Mouse (Mus musculus) intestine, embryonic 14.5 days (tissue): Measurements from ENCODE around the gene Atxn1. TPM values are rescaled to one million over a fixed set of nuclear protein-coding genes. Genes with fewer than 3 reads are reported as not detected.

Experiments used
- ATAC-seq: fragments of 200-750 bp; cut with Nextera tagmentation; replicated peaks from 2 replicates; pipeline ENCODE4 v1.8.0; 2017; ENCODE audit warnings: low read depth, moderate number of reproducible peaks, moderate TSS enrichment, moderate library complexity; ENCODE audit not compliant: low FRiP score, low TSS enrichment
- DNase-seq: peaks from one replicate; pipeline ENCODE4 v3.0.0-alpha.2; 2018; ENCODE audit warnings: low spot score
- H3K27ac ChIP-seq: fragments of 300-500 bp; sonication (generic); 2 replicates; pipeline ENCODE4 v1.5.1; 2014; ENCODE audit warnings: low read depth, mild to moderate bottlenecking, control low read depth
- H3K27me3 ChIP-seq: fragments of 300-500 bp; sonication (generic); replicated peaks from 2 replicates; pipeline ENCODE4 v1.6.1; 2014; ENCODE audit warnings: low read length, control low read depth; ENCODE audit not compliant: control insufficient read depth, insufficient read depth
- H3K36me3 ChIP-seq: fragments of 300-500 bp; sonication (generic); 2 replicates; pipeline ENCODE4 v1.6.1; 2014; ENCODE audit warnings: low read length, control low read depth; ENCODE audit not compliant: control insufficient read depth, insufficient read depth
- H3K4me1 ChIP-seq: fragments of 300-500 bp; sonication (generic); replicated peaks from 2 replicates; pipeline ENCODE4 v1.6.1; 2014; ENCODE audit warnings: low read length, control low read depth, mixed read lengths; ENCODE audit not compliant: control insufficient read depth, insufficient read depth
- H3K4me2 ChIP-seq: fragments of 300-500 bp; sonication (generic); 2 replicates; pipeline ENCODE4 v1.6.1; 2014; ENCODE audit warnings: low read length
- H3K4me3 ChIP-seq: fragments of 300-500 bp; sonication (generic); 2 replicates; pipeline ENCODE4 v1.5.1; 2014; ENCODE audit warnings: low read depth, low read length, control low read depth, mixed read lengths
- H3K9ac ChIP-seq: fragments of 300-500 bp; sonication (generic); 2 replicates; pipeline ENCODE4 v1.6.1; 2014; ENCODE audit warnings: mild to moderate bottlenecking, low read length
- H3K9me3 ChIP-seq: fragments of 300-500 bp; sonication (generic); 2 replicates; pipeline ENCODE4 v1.6.1; 2016; ENCODE audit warnings: low read length, control low read depth; ENCODE audit not compliant: control insufficient read depth
- WGBS: fragments of 180-500 bp; shearing (Covaris S2); extraction: QIAGEN DNeasy Blood & Tissue Kit; methylation state at CpG from one replicate; pipeline ENCODE4 v1.1.7; 2014; 5-methylcytosine and 5-hydroxymethylcytosine counted together
- polyA plus RNA-seq: library from polyadenylated mRNA; unstranded; fragments of >200 nt; fragmentation: Nextera tagmentation; extraction: Ambion mirVana; gene quantifications from 2 replicates; pipeline ENCODE4 v1.2.1, GENCODE M21; 2014

The Atxn1 gene
- polyA plus RNA-seq, 1 experiment from 2014 or later: 4.8 TPM

DNA sequence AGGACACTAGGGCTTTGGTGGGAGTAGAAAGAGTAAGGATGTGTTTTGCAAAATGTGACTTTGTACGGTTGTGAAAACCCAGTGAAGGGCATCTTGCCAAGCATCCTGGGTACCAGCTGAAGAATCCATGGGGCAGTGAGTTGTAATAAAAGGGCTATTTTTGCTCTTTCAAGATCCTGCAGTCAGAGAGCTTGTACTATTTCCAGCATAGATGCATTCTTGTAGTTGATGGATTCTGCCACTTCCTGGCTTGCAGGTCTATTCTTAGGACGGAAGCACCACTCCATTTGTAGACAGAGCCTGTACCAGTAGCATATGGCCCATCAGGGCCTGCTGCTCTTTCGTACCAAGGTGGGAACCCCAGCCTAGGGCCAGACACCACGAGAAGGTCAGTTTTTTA lies 436.0 kb downstream of the Atxn1 start:
- Histone ChIP-seq H3K27ac (no peak overlapping the region), H3K9ac (no peak overlapping the region), H3K4me3 (no peak overlapping the region), H3K36me3 (no peaks in the 10 kb centered on the region), H3K27me3 (no peaks in the 10 kb centered on the region), H3K4me2 (no peak overlapping the region), H3K9me3 (no peaks in the 10 kb centered on the region), H3K4me1 (peaks cover 24% of the 10 kb centered on the region)
- WGBS: 75% methylated on average over 4 of the region's 4 CpGs
- ATAC-seq: no peak
- DNase-seq: no peak

GRCm38 (mm10) chr13:45527232-45527964 lies 437.4 kb downstream of the Atxn1 start:
- H3K4me2 ChIP-seq: no peak overlapping the region
- H3K27me3 ChIP-seq: no peaks in the 10 kb centered on the region
- ATAC-seq (no peak), DNase-seq (no peak)
- peaks cover 24% of the 10 kb centered on the region for H3K4me1 ChIP-seq
- 68% methylated on average over 11 of the region's 11 CpGs for WGBS
- no peak overlapping the region for H3K9ac ChIP-seq
- H3K36me3 ChIP-seq: 0 out of 2 replicates have a peak, but pooled peaks cover 2% of the 10 kb centered on the region
- no peak overlapping the region for H3K27ac ChIP-seq
- no peaks in the 10 kb centered on the region for H3K9me3 ChIP-seq
- H3K4me3 ChIP-seq: no peak overlapping the region

DNA sequence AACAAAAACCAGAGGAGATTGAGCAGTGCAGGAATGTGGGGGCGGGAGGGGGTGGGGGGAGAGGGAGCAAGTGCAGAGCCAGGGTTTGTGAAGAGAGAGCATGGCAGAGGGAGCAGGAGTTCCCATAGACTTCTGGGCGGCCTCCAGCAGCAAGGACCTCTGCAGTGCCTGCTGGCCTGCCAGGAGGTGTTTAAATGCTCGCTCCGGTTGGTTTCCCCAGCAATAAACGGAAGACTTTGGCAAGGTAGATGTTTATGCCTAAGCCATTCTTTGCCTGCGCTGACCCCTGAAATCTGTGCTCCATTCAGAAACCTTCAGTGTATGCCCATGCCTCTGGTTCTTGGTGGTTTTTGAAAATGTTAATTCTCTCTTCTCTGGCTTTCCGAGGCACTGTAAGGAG lies 438.6 kb downstream of the Atxn1 start:
- no peak overlapping the region; the same call in 1 of the 2 replicates for H3K27ac ChIP-seq
- H3K36me3 ChIP-seq: 0 out of 2 replicates have a peak, but pooled peaks cover 2% of the 10 kb centered on the region
- peaks cover 23% of the 10 kb centered on the region for H3K4me1 ChIP-seq
- H3K27me3 ChIP-seq: no peaks in the 10 kb centered on the region
- ATAC-seq (no peak), DNase-seq (no peak)
- H3K4me2 ChIP-seq: no peak overlapping the region
- no peak overlapping the region for H3K9ac ChIP-seq
- 44% methylated on average over 7 of the region's 7 CpGs for WGBS
- no peaks in the 10 kb centered on the region for H3K9me3 ChIP-seq
- no peak overlapping the region for H3K4me3 ChIP-seq

DNA sequence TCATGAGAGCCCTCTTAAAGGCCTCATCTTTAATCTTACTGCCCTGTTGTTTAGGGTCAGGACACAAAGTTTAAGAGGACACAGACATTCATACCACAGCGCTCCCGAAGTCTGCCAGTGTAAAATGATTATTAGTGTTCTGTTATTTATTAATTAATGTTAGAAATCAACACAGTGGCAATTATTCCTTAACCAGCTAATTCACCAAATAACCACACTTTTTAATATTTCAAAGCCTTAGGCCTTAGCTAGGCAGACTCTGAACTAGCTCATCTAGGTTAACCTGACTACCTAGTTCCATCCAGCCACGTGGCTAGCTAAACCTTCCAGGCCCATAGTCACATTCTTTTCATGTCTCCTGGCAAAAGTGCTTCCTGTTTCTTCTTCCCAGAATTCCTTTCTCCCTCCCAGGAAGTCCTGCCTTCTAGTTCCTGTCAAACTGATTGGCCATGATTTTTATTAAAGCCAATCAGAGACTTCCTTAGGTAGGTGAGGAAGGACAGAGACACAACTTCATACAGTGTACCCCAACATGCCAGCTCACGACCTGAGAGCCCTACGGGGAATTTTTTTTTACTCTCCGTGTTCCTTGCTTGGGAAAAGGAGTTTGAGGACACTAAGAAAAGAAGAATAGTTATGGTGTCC lies 439.9 kb downstream of the Atxn1 start:
- no peak overlapping the region for H3K4me2 ChIP-seq
- 0 out of 2 replicates have a peak, but pooled peaks cover 2% of the 10 kb centered on the region for H3K36me3 ChIP-seq
- peaks cover 13% of the 10 kb centered on the region for H3K4me1 ChIP-seq
- no peaks in the 10 kb centered on the region for H3K9me3 ChIP-seq
- ATAC-seq (no peak), DNase-seq (no peak)
- H3K27ac ChIP-seq: no peak overlapping the region
- no peak overlapping the region for H3K9ac ChIP-seq
- no peaks in the 10 kb centered on the region for H3K27me3 ChIP-seq
- 88% methylated on average over 6 of the region's 6 CpGs for WGBS
- H3K4me3 ChIP-seq: no peak overlapping the region

- H3K9ac ChIP-seq: no peak overlapping the region
- no peak overlapping the region for H3K27ac ChIP-seq
- DNase-seq (no peak), ATAC-seq (no peak)
- H3K9me3 ChIP-seq: no peaks in the 10 kb centered on the region
- H3K36me3 ChIP-seq: 0 out of 2 replicates have a peak, but pooled peaks cover 2% of the 10 kb centered on the region
- WGBS: 58% methylated on average over 3 of the region's 3 CpGs
- H3K4me1 ChIP-seq: peaks cover 13% of the 10 kb centered on the region
- H3K4me3 ChIP-seq: no peak overlapping the region
- no peaks in the 10 kb centered on the region for H3K27me3 ChIP-seq
- no peak overlapping the region for H3K4me2 ChIP-seq
Observed at GRCm38 (mm10) chr13:45524305-45524704, 440.5 kb downstream of the Atxn1 start.

DNA sequence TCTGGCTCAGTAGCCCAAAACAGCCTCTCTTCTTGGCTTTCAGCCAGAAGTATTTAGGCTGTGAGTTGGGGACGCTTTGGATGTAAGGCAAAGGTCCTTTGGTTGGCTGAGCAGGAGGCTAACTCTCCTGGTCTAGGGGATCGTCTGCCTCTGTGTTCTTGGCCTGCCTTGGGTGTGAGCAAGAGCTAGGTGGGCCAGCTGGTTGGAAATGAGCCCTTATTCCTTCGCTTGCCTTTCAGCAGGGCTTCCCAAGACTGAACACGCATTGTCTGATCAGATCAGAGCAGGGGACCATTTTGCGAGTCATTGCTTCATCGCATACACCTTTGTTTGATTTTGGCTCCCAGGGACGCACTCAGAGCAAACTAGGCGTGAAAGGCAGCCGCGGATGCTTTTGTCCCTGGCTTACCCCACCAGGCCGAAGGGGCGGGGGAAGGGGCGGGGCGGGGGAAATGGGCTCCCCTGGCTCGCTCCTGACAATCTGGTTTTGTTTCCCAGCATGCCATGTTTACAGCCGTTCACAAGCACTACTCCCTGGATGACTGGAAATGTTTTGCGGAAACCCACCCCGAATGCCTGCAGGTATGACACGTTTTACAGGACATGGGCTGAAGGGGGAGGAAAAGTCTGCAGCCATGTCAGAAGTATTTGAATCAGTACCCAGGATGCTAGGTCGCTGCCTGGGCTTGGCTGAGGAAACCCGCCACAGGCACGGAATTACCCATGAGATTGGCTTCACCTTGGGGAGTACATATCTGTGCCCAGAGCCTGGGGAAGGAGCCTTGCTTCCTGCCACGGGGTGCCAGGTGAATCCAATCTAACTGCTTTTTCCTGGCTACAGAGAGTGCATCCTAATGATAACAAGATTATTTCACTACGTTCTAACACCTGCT lies 448.1 kb downstream of the Atxn1 start:
- Histone ChIP-seq H3K4me2 (peak overlapping the region; percentile 57), H3K36me3 (no peaks in the 10 kb centered on the region), H3K9ac (0 out of 2 replicates have a peak overlapping the region, but pooled peaks have one; percentile 29), H3K27me3 (no peaks in the 10 kb centered on the region), H3K4me3 (peak overlapping the region; percentile 27), H3K9me3 (no peaks in the 10 kb centered on the region), H3K27ac (no peak overlapping the region), H3K4me1 (peaks cover 41% of the 10 kb centered on the region)
- DNase-seq (peak; percentile 71), ATAC-seq (no peak; the same call in 1 of the 2 replicates)
- WGBS: 8% methylated on average over 24 of the region's 24 CpGs

GRCm38 (mm10) chr13:45514832-45515422 lies 449.9 kb downstream of the Atxn1 start:
- no peak overlapping the region; the same call in 1 of the 2 replicates for H3K4me2 ChIP-seq
- H3K4me1 ChIP-seq: peaks cover 46% of the 10 kb centered on the region
- DNase-seq: peak; percentile 53
- H3K4me3 ChIP-seq: no peak overlapping the region
- no peaks in the 10 kb centered on the region for H3K36me3 ChIP-seq
- ATAC-seq: no peak
- H3K27me3 ChIP-seq: no peaks in the 10 kb centered on the region
- H3K9ac ChIP-seq: no peak overlapping the region
- peak overlapping the region; percentile 54; the same call in 1 of the 2 replicates for H3K27ac ChIP-seq
- 30% methylated on average over 8 of the region's 8 CpGs for WGBS
- no peaks in the 10 kb centered on the region for H3K9me3 ChIP-seq

DNA sequence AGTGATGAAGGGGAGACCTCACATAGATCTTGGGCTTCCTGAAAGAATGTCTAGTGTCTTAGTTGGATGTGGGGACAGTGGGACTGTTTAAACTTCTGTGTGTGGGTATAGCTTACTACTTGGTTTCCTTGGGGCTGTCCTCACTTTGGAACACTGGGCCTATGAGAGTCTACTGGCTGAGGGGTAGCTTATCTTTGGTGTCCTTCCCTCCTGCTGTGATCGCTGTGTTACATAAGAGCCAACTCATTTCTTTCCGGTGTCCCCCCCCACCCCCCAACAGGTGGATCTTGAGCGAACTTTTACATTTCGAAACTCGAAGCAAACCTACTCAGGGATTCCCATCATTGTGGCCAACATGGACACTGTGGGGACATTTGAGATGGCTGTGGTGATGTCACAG lies 450.7 kb downstream of the Atxn1 start:
- DNase-seq: no peak
- Histone ChIP-seq H3K27me3 (no peaks in the 10 kb centered on the region), H3K4me1 (peaks cover 48% of the 10 kb centered on the region), H3K9ac (no peak overlapping the region), H3K36me3 (no peaks in the 10 kb centered on the region), H3K27ac (no peak overlapping the region; the same call in 1 of the 2 replicates), H3K9me3 (no peaks in the 10 kb centered on the region), H3K4me3 (no peak overlapping the region), H3K4me2 (no peak overlapping the region)
- WGBS: 98% methylated on average over 5 of the region's 5 CpGs
- no peak for ATAC-seq
